In genomic region chr7:84794655-84795054, GRCm38 (mm10) we compare ENCODE assay signal across 12 mouse cellular contexts. TPM values are rescaled to one million over a fixed set of nuclear protein-coding genes. Genes with fewer than 3 reads are reported as not detected.
A peak's percentile ranks its signal among the peaks of the same experiment; 100 is the strongest.
DNase-seq lines count a peak whose midpoint lies in the region; ATAC-seq and TF ChIP-seq lines count a peak whose summit lies in the region.
"Had no signal": no experiment of that assay in that cellular context is flagged by ENCODE, and none has a peak within 500 bp of the region (broad histone marks: within the 10 kb centered on the region; RNA-seq: fewer than 3 reads in every experiment).

No protein-coding gene starts in this region.

- TF ChIP-seq POLR2A in cerebellum, adult 2 months (IDR thresholded peaks at IDR 0.05; ENCODE audit: borderline replicate concordance, insufficient read depth, low read length): no peak

- no peaks in the 10 kb centered on the region for H3K9me3 ChIP-seq in kidney, postnatal 0 days (replicated peaks; ENCODE audit: low read length)
- no peaks in the 10 kb centered on the region for H3K9me3 ChIP-seq in stomach, embryonic 14.5 days (ENCODE audit: control insufficient read depth, low read depth, low read length)
- H3K9me3 ChIP-seq: embryonic facial prominence, embryonic 13.5 days had no signal

- H3K4me3 ChIP-seq in cerebellum, adult 2 months (replicated peaks; ENCODE audit: insufficient read depth, low read depth, low read length): no peak overlapping the region
- H3K4me3 ChIP-seq in kidney, postnatal 0 days (replicated peaks; ENCODE audit: low read depth, low read length): no peak overlapping the region
- H3K4me3 ChIP-seq in stomach, embryonic 14.5 days (ENCODE audit: low read depth, low read length): no peak overlapping the region
- H3K4me3 ChIP-seq: embryonic facial prominence, embryonic 13.5 days; myocyte had no signal

- intact Hi-C loops in heart, postnatal 36 days (cut with DNase I): no loop called here

- H3K4me2 ChIP-seq in kidney, postnatal 0 days (ENCODE audit: low read length): no peak overlapping the region
- no peak overlapping the region for H3K4me2 ChIP-seq in stomach, embryonic 14.5 days (replicated peaks; ENCODE audit: low read depth, low read length)
- H3K4me2 ChIP-seq: embryonic facial prominence, embryonic 13.5 days had no signal

- no peak overlapping the region for H3K9ac ChIP-seq in kidney, postnatal 0 days (ENCODE audit: low read depth, low read length)
- no peak overlapping the region for H3K9ac ChIP-seq in stomach, embryonic 14.5 days (replicated peaks; ENCODE audit: low read depth, low read length)
- H3K9ac ChIP-seq: embryonic facial prominence, embryonic 13.5 days had no signal

- no peaks in the 10 kb centered on the region for H3K36me3 ChIP-seq in kidney, postnatal 0 days (ENCODE audit: insufficient read depth, low read length)
- H3K36me3 ChIP-seq in stomach, embryonic 14.5 days (ENCODE audit: control insufficient read depth, insufficient read depth, low read length): no peaks in the 10 kb centered on the region
- H3K36me3 ChIP-seq: embryonic facial prominence, embryonic 13.5 days had no signal

- H3K27ac ChIP-seq in cerebellum, adult 2 months (ENCODE audit: insufficient read depth, low read length): no peak overlapping the region
- H3K27ac ChIP-seq in kidney, postnatal 0 days: no peak overlapping the region
- no peak overlapping the region for H3K27ac ChIP-seq in stomach, embryonic 14.5 days (ENCODE audit: low read length)
- H3K27ac ChIP-seq: embryonic facial prominence, embryonic 13.5 days had no signal

- DNase-seq in cerebellum, adult 2 months: peak in 1 of 2 experiments; percentile 37
- no peak for DNase-seq in cerebellum, postnatal 4 days (ENCODE audit: low spot score in 2 of 2)
- peak; percentile 36 for DNase-seq in kidney, postnatal 0 days (ENCODE audit: low spot score)
- DNase-seq in kidney, adult 18-20 months: no peak
- DNase-seq in right cerebral cortex, adult 18-20 months: peak; percentile 37
- no peak for DNase-seq in right cerebral cortex, postnatal 25 days
- no peak for DNase-seq in heart, postnatal 36 days

- H3K27me3 ChIP-seq in cerebellum, adult 2 months (ENCODE audit: control insufficient read depth, insufficient read depth, low read length): no peaks in the 10 kb centered on the region
- no peaks in the 10 kb centered on the region for H3K27me3 ChIP-seq in kidney, postnatal 0 days (ENCODE audit: insufficient read depth, low read length)
- no peaks in the 10 kb centered on the region for H3K27me3 ChIP-seq in stomach, embryonic 14.5 days (ENCODE audit: control insufficient read depth, insufficient read depth, low read length)
- H3K27me3 ChIP-seq: embryonic facial prominence, embryonic 13.5 days had no signal

- no peak for ATAC-seq in kidney, postnatal 0 days (replicated peaks; ENCODE audit: low FRiP score, low read depth)
- ATAC-seq in stomach, embryonic 14.5 days (ENCODE audit: insufficient number of reproducible peaks, insufficient read depth, low FRiP score, low read depth): 0 out of 2 replicates have a peak, but pooled peaks have one; percentile 61

- 4% methylated on average over 1 of the region's 1 CpGs for WGBS in cerebellum, adult 2 months
- WGBS in kidney, postnatal 0 days: 3% methylated on average over 1 of the region's 1 CpGs
- 7% methylated on average over 1 of the region's 1 CpGs for WGBS in stomach, embryonic 14.5 days

- no peaks in the 10 kb centered on the region for H3K4me1 ChIP-seq in cerebellum, adult 2 months (ENCODE audit: control insufficient read depth, insufficient read depth, low read length)
- H3K4me1 ChIP-seq in kidney, postnatal 0 days (replicated peaks; ENCODE audit: insufficient read depth, low read length): no peaks in the 10 kb centered on the region
- no peaks in the 10 kb centered on the region for H3K4me1 ChIP-seq in stomach, embryonic 14.5 days (ENCODE audit: control insufficient read depth, insufficient read depth, low read length)
- H3K4me1 ChIP-seq: embryonic facial prominence, embryonic 13.5 days had no signal

- TF ChIP-seq CTCF in cerebellum, adult 2 months (IDR thresholded peaks at IDR 0.05; ENCODE audit: borderline replicate concordance, insufficient read depth, low read depth, low read length): peak; percentile 14; the same call in 1 of the 2 replicates
- peak; percentile 57 for TF ChIP-seq CTCF in kidney, postnatal 0 days (IDR thresholded peaks at IDR 0.05; ENCODE audit: low read depth)

RNA-seq across cellular contexts. Expression of gene Olfr291, which starts 58.7 kb away (rescaled TPM):
- polyA plus RNA-seq in cerebellum, adult 2 months (2012; rRNA removed): not detected in 2 replicates
- polyA plus RNA-seq in kidney, postnatal 0 days (2015; fragmentation: Nextera tagmentation; extraction: Ambion mirVana): not detected in 2 replicates
- not detected in 2 replicates for polyA plus RNA-seq in stomach, embryonic 14.5 days (2014; fragmentation: Nextera tagmentation; extraction: Ambion mirVana)
- total RNA-seq in heart, postnatal 36 days (2021): not detected
- polyA plus RNA-seq: C2C12; embryonic facial prominence, embryonic 13.5 days; large intestine, adult 2 months; myocyte had no signal

Comparison
In these comparisons a context has a peak if more than half of its experiments do, and no peak if none do; other contexts are left out.
1. DNase-seq: peak in kidney, postnatal 0 days (single experiment) and right cerebral cortex, adult 18-20 months (single experiment); none in cerebellum, postnatal 4 days (0 of 2), kidney, adult 18-20 months (single experiment), right cerebral cortex, postnatal 25 days (single experiment) and heart, postnatal 36 days (0 of 2).